Mouse (Mus musculus) gastrocnemius, adult 18-20 months (tissue): ENCODE data around the gene Dhx58. TPM values are rescaled to one million over a fixed set of nuclear protein-coding genes. Genes with fewer than 3 reads are reported as not detected.
"Not testable (repeated sequence)": the region's sequence is repeated elsewhere in the genome, so short reads cannot be mapped to it uniquely, and the experiment has no call there.

ENCODE experiments used
- DNase-seq: peaks from one replicate; pipeline ENCODE4 v3.0.0; 2021; ENCODE audit warnings: low spot score
- total RNA-seq, 2 experiments: library from RNA; stranded (reverse); gene quantifications; 2 replicates each; pipeline ENCODE4 v1.2.3; 2021

Gene Dhx58
- total RNA-seq, 2 experiments from 2014 or later, result 0.16 to 0.21 TPM

DNA sequence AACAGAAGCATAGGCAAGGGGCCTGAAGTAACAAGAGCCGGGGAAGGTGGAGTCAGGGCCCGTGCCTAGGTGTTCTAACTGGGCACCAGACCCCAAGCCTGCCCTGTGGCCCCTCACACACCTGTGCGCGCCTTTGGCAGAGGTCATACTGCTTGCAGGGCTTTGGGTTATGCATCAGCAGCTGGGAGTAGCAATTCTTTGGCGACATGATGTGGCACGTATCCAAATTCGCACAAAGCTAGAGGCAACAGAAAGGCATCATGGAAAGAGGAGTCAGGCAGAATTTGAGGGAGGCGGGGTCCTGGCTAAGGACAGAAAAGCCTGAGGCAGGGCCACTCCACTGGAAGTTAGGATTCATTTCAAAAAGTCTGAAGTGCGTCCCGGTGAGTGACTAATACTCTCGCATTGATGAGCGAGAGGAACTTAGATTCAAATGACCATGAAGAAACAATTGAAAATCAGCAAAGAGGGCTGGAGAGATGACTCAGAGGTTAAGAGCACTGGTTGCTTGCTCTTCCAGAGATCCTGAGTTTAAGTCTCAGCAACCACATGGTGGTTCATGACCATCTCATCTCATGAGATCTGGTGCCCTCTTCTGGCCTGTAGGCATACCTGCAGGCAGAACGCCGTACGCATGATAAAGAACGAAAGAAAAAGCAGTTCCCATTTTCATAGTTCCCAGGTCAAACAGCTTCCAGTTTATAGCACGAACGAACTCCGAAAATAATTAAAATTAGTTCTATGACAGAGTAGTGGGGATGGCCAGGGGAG, 1.8 kb downstream of the Dhx58 start:
- peak; percentile 77 for DNase-seq

DNA sequence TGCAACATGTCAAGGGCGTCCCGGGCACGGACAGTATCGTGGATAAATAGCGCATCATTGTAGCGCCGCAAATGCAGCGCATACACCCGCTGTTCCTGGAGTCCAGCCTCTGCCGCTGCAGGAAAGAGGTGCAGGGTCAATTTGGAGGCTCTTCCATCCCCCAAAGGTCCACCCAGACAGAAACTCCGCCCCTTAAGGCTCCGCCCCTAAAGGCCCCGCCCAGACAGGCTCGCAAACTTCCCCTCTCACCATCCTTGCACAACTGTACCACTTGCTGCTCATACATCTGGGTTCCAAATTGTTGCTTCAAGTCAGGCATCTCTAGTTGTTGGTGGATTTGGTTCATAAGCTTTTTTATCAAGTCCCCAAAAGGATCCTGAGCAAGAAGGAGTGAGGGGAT, 2.8 kb downstream of the Dhx58 start:
- peak; percentile 78 for DNase-seq

DNA sequence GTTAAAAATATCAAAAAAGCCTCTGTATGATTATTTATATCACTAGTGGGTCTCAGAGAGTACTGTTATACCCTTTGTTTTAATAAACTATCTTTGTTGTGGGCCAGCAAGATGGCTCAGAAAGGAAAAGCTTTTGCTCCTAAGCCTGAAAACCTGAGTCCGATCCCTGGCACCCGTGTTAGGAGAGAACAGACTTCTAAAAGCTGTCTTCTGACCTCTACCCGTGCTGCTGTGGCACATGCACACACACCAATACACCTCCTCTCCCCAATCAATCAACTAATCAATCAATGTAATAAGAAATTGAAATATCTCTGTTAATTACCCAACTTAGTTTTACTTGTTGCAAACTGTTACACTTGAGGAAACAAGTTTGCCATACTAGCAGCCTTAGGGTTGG, 3.4 kb downstream of the Dhx58 start:
- DNase-seq, result no peak

DNA sequence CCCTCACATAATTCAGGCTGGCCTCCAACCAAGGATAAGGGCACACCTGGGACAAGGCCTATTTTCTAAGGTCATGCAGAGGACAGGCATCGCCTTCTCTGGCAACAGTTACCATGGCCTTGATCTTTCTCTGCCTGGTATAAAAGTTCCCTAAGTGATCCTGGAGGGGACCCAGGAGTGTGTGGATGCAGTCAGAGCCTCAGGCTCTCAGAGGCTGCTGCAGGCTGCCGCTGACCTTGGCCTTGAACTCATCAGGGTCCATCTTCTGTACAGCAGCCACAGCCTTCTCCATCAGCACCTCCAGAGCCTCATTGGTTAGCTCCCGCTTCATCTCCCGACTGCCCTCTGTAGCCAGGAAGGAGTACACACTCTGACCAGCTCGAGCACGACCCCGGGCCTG, 6.2 kb downstream of the Dhx58 start:
- no peak for DNase-seq

DNA sequence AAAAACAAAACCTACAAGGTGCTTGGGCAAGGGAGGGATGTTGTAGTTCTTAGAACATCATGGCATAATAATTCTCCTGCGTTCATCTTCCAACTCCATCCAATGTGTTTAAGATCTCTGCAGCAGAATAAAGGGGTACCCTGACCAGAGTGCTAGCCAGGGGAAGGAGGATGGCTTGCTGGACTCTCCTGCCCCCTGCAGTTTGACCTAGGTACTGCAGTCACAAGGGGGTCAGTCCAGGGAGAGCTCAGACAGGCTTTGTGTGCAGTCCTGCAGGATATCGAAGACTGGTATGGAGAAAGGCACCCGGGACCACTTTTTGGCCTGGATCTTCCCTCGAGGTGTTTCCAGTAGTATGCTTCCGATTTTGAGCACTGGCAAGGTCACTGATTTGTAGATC, 9.1 kb downstream of the Dhx58 start:
- peak; percentile 86 for DNase-seq

DNA sequence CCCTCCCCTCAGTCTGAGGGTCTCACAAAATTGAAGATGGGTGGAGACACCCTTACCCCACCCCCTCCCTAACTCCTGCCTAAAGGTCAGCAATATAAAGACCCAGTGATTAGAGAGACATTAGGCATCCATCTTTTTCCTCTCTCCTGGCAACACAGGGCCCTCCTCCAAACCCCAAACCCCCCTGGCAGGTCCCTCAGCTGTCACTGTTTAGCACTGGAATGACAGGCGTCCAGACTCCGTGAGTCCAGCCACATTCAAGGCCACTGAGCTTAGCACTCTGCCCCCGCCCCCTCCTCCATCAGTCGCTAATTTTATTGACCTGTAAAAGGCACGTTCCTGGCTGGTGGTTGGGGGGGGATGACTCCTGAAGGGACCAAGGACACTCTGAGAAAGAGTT, 10.9 kb downstream of the Dhx58 start:
- no peak for DNase-seq

DNA sequence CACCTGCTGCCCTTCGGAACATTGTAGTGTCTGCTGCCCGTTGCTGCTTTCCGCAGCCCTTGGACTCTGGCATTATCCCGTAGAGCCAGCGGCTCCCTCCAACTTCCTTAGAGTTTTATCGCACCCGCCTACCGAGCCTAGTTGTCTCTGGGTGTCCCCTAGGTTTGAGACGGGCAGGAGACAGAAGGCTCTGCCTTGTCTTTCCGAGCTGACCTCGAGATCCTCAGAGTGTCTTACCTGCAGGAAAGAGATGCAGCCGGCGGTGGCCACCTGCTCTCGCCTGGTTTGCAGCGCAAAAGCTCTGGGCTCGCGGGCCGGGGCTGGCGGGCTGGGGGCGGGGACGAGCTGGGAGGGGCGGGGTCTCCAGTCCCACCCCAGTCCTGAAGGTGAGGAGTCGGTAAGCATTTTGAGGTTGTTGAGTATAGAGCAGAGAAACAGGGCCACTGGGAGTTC, 11.9 kb downstream of the Dhx58 start, which contains the start of gene Zfp385c:
TSS of gene Zfp385c (minus strand) at position 292 of the 453 bp plus-strand sequence.
- no peak for DNase-seq

DNA sequence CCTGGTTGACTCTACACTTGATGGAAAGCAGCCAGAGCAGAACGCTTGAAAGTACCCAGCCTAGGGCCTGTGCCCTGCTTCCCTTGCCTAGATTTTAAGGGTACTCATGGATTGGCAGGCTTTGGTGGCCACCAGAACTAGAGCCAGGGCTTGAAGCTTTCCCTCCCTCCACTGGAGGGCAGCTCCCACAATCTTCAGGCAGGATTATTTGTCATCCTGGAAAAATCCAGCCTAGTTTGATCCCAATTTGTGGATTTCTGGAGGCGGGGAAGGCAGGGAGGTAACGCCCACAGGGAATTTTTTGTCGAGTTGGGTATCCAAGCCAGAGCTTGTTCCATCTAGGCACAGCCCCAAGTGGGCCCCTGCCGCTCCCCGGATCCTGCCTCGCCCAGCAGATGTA, 13.7 kb downstream of the Dhx58 start:
- no peak for DNase-seq

DNA sequence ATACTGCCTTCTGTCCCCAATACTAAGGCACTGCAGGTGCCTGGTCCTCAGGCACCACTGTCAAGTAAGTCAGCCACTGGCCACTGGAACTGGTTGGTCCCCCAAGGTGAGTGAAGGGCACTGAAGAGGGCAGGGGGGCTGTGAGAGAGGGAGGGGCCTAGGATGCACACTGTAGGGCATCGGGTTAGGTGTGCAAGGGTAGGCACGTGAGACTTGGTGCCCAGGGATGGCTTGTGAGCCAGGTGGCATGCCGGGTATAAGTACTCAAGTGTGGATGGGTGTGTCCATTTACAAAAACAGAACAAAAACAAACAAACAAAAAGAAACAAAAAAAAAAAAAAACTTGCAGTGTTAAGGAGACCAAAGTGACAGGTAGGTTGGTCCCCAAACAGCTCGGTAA, 15.6 kb downstream of the Dhx58 start:
- DNase-seq, result no peak

DNA sequence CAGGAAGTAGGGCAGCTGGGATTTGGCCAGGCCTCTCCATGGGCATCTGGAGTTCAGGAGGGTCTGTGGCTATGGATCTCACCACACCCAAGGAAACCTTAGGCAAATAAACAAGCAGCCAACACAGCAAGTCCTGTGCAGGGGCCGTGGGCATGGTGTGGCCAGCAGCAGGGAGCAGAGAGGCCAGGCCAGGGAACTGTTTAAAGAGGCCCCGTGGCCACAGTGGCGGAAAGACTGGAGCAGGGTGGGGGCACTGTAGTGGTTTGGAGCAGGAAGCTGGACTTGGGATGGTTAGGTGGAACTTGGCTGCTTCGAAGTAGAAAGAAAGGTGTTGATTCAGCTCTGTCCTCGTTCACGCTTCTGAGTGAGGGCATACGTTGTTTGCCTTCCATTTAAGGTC, 16.8 kb downstream of the Dhx58 start:
- DNase-seq, result no peak

DNA sequence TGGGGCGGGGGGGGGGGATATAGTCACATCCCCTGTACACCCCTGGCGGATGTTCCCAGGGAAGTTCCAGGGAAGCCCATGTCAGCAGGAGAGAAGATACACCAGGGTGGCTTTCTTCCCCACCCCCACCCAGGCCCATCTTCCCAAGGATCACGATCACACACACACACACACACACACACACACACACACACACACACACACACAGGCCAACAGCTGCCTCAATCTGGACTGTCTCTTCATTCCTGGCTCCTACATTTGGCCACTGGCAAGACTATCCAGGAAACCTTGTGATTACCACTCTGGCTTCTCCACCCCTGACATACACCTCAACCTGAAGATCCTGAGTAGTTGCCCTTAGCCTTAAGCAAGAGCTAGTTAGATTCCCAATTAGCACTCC, 18.7 kb downstream of the Dhx58 start:
- DNase-seq, result no peak

DNA sequence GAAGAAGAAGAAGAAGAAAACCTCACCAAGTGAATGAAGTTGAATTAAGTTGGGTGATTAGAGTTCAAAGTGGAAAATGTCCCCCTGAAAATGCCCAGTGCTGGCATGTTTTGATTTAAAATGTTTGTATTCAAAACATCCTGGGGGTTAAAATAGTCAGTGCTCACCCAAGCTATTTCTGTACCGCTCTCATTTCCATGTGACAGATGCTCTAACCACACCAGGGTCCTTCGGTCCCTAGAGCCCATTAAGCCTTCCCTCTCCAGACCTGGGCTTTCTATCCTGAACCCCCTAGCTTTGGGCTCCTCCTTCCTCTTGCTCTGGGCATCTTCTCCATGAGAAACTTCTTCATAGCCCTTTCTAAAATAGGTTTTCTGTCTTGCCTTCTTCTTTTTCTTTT, 20.0 kb downstream of the Dhx58 start:
- DNase-seq, result no peak

DNA sequence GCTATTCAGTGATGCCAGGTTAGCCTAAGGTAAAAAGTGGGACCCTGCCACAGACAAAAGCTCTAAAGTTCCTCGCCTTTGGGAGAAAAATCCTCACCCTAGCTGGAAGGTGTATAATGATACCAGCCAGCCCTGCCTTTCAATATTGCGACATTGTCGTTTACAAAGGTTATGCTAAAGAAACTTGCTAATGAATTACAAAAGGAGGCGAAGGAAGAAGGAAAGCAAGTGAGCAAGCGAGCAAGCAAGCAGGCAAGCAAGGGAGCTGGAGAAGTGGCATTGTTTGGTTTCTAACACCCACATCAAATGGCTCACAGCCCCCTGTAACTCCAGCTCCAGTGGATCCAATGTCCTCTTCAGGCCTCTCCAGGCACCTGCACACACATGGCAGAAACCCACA, 21.5 kb downstream of the Dhx58 start:
- DNase-seq, result no peak

DNA sequence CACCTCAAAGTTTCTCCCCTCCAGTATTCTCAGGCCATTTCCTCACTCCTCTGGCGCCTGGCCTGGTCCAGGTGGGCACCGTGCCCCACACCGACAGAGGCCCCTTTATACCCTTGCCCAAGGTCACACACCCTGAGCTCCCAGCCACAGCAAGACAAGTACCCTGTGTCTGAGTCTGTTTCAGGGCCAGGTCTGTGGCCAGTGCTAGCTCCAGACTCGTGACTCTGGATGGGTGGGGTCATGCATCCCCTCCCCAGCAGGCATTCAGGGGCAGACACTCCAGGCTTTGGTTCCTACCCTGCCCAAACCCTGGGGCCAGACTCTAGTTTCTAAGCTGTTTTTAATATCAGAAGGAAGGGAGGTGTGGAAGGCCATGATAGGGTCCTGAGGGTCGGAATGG, 22.2 kb downstream of the Dhx58 start:
- no peak for DNase-seq

DNA sequence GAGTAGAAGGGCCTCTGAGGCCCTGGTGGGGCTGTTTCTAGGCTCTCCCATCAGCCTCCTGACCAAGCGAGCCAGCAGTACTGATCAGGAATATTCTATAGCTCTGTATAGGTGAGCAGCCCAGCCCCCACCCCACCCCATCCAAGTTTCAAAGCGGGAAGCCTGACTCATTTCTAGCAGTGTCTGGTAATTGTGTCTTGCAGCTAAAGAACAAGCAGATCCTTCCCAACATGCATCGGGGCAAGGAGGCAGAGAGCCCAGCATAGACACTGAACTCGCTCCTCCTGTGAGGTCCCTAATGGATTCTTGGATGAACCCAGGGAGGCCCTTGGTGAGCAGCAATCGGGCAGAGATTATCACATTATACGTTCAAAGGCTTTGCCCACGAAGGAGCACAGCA, 26.3 kb downstream of the Dhx58 start:
- DNase-seq, result no peak

DNA sequence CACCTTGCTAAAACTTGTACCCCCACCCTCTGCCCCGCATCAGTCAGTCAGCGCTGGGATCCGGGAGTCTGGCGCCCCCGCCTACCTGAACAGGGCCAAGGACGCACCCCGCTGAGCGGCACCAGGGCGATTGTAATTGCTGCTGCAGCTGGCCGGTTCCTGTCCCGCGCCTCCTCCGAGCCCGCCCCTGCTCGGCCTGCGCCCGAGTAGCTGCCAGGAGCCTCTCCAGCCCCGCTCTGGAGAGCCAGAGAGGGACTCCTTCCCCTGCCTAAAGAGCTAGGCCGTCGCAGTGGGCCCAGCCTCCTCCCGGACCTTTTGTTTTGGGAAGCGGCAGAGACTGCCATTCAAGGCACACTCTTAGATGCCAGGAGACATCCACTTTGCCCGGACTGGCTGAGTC, 30.9 kb downstream of the Dhx58 start:
- peak; percentile 56 for DNase-seq

DNA sequence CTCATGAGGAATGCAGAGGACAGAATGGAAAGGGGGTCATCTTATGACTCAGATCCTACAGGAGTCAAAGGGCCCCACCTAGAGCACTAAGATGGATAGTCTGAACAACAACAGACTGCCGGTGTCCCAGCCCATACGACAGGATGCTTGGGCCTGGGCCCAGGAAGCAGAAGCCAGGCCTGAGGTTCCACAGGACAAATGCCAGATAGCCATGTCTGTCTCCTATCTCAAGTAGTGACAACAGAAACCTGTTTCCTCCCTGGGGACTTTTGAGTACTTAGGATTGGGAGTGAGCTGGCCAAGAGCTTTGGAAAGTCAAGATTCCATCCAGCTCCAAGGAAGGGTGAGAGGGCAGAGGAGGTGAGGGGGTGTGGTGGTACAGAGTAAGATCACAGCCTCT, 32.1 kb downstream of the Dhx58 start:
- no peak for DNase-seq

DNA sequence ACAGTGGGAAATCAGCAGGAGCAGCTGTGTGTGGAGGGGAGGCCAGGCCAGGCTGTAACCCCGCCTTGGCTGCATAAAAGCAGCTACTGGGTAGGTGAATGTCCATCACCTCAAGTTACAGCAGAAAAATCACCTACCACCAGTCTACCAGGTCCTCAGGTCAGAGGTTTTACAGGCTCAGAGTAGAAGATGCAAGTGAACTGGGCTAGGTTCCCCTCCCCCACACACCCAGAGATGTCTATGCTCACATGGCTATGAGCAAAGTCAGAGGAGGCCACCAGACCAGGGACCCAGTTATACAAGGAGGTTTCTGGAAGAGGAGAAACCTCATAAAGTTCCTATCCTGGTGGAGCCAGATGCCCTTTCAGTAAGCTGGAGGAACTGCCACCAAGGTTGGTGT, 33.0 kb downstream of the Dhx58 start:
- DNase-seq, result no peak

DNA sequence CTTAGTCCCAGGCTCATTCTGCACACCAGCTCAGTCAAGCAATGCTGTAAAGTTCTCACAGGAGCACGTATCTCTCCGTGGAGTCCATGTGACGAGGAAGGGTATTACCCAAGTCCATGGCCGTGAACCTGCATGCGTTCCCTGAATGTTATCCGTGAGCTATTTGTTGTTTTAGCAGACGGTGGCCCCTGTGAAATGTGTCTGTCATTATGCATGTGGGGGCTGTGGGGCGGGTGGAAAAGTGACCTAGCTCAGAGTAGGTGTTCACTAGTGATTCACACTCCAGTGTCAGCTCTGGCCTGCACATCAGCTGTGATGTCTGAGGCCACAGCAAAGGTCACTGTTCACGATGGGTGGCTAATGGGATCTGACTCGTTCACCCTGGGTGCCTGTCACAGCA, 44.3 kb downstream of the Dhx58 start:
- DNase-seq, result no peak

DNA sequence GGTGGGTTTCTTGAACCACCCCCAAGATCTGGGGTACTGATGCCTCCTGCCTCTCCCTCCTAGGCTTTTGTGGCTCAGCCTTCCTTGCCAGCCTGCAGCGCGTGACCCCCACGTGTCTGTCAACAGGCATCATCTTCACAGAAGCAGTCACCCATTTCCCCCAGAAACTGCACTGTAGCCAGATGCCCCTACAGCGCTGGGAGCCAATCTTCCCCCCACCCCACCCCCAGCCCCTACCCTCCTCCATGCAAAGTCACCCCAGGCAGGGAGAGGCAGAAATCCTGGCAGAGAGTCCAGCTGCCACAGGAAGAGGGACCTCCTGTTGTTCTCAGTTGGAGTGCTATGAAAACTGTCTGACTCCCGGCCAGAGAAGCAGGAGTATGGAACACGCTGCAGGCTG, 47.6 kb downstream of the Dhx58 start:
- no peak for DNase-seq

DNA sequence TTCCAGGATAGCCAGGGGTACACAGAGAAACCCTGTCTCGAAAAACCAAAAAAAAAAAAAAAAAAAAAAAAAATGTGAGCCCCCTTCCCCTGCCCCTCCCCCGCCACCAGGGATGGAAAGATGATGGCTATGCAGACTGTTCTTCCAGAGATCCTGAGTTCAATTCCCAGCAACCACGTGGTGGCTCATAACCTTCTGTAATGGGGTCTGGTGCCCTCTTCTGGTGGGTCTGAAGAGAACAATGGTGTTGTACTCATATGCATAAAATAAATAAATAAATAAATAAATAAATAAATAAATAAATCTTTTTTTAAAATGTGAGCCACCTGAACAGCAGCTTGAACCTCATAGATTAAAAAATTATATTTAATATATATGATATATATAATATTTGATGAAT, 48.5 kb downstream of the Dhx58 start:
- not testable (repeated sequence) for DNase-seq

DNA sequence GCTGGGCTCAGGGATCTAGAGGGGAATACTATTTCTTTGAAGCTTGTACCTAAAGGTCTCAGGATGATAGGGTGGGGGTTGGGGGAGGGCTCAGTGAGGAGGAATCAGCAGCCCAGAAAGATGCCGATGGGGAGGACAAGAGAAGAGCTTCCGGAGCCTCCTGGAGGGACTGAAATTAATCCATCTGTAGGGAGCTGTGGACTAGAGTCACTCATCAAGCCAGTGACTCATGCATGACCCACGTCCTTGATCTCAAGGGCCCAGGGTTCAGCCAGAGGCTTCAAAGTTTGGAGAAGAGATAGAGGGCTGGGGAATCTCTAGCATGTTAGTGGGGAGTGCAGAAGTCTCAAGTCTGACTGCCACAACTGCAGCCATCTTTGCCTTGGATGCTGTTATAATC, 52.3 kb downstream of the Dhx58 start:
- no peak for DNase-seq

DNA sequence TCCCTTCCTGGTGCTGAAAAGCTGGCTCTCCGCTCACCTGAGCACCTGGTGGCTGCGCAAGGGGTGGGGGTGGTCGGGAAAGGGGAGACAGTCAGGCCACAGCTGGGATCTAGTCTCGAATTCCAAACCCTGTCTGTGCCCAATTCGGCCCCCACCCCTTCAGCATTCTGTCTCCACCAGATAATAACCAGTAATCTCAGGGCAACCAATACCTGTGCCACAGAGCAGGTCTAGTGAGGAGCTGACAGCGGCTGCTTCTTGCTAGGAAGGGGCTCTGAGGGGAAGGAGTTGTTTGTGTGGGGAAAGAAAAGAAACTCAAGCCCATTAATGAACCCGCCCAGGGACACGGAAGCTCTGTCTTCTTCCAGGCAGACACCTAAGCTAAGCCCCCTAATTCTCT, 52.9 kb downstream of the Dhx58 start:
- DNase-seq, result no peak

DNA sequence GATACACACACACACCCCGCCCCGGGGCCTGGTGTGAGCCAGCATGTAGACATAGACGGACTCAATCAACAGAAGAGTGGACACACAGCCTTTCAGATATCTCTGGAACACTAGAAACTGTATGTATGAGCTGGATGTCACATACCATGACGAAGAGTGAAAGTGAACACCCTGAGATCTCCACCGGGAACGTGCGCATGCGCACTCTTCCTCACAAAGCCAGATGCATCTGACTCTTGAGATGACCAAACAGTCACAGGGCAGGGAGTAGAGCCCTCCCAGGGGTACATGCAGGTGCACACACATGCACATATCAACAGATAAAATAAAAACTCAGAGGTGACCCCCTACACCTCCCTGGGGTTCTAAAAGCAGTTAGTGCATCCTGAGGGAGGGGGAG, 55.7 kb downstream of the Dhx58 start:
- no peak for DNase-seq
